Mouse (Mus musculus): ENCODE results near the gene Zfp955b. TPM values are rescaled to one million over a fixed set of nuclear protein-coding genes. Genes with fewer than 3 reads are reported as not detected.

Gene Zfp955b
- polyA plus RNA-seq, 1 experiment from 2014 or later: 10.7 TPM

Other genes with a start within 250 kb of the Zfp955b start
- gene 4921501E09Rik, start 221.5 kb upstream of the Zfp955b start, polyA plus RNA-seq (2014; fragmentation: Nextera tagmentation; extraction: Ambion mirVana): not detected in 2 replicates
- gene Zfp563, start 200.2 kb upstream of the Zfp955b start, polyA plus RNA-seq (2014; fragmentation: Nextera tagmentation; extraction: Ambion mirVana): 6.4 TPM in 2 replicates
- gene Morc2b, start 149.9 kb upstream of the Zfp955b start, polyA plus RNA-seq (2014; fragmentation: Nextera tagmentation; extraction: Ambion mirVana): not detected in 2 replicates
- gene Olfr55, start 121.1 kb upstream of the Zfp955b start, polyA plus RNA-seq (2014; fragmentation: Nextera tagmentation; extraction: Ambion mirVana): not detected in 2 replicates
- not detected in 2 replicates for gene Olfr239, start 98.2 kb upstream of the Zfp955b start, polyA plus RNA-seq (2014; fragmentation: Nextera tagmentation; extraction: Ambion mirVana)
- not detected in 2 replicates for gene Olfr1564, start 67.9 kb upstream of the Zfp955b start, polyA plus RNA-seq (2014; fragmentation: Nextera tagmentation; extraction: Ambion mirVana)
- gene Zfp955a, start 34.4 kb upstream of the Zfp955b start, polyA plus RNA-seq (2014; fragmentation: Nextera tagmentation; extraction: Ambion mirVana): 14.8 and 21.4 TPM in 2 replicates
- 0.04 TPM in 2 replicates for gene Olfr63, start 24.9 kb upstream of the Zfp955b start, polyA plus RNA-seq (2014; fragmentation: Nextera tagmentation; extraction: Ambion mirVana)
- 15.2 and 16.6 TPM in 2 replicates for gene Zfp81, start 69.3 kb downstream of the Zfp955b start, polyA plus RNA-seq (2014; fragmentation: Nextera tagmentation; extraction: Ambion mirVana)
- gene Zfp101, start 105.1 kb downstream of the Zfp955b start, polyA plus RNA-seq (2014; fragmentation: Nextera tagmentation; extraction: Ambion mirVana): 21.4 TPM in 2 replicates
- gene Actl9, start 143.4 kb downstream of the Zfp955b start, polyA plus RNA-seq (2014; fragmentation: Nextera tagmentation; extraction: Ambion mirVana): not detected in 2 replicates
- gene Adamts10, start 234.7 kb downstream of the Zfp955b start, polyA plus RNA-seq (2014; fragmentation: Nextera tagmentation; extraction: Ambion mirVana): 35.1 and 49.3 TPM in 2 replicates